Mouse (Mus musculus) heart, postnatal 25 days (tissue): ENCODE measurements around the gene Vmn1r58. TPM values are rescaled to one million over a fixed set of nuclear protein-coding genes. Genes with fewer than 3 reads are reported as not detected.
"Not testable (repeated sequence)": the region's sequence is repeated elsewhere in the genome, so short reads cannot be mapped to it uniquely, and the experiment has no call there.

Source experiments
- DNase-seq: peaks from one replicate; pipeline ENCODE4 v3.0.0; 2022; ENCODE audit warnings: low spot score
- intact Hi-C: fragments of 180-260 bp; cut with DNase I; formaldehyde crosslinking; loops from one replicate; pipeline ENCODE4 v1.15.1; 2025
- total RNA-seq, 2 experiments: library from RNA; stranded (reverse); gene quantifications; 2 replicates each; pipeline ENCODE4 v1.2.3; 2021

Gene Vmn1r58
- not detected for total RNA-seq

- intact Hi-C loops, DNase-seq: not testable (repeated sequence)
Observed at GRCm38 (mm10) chr7:5413296-5413695, at the start of gene Vmn1r58. Gene Vmn1r58, minus strand, starts transcription at chr7:5413396.

GRCm38 (mm10) chr7:5456674-5457073, 43.5 kb upstream of the Vmn1r58 start, which contains the start of gene Vmn1r59:
Gene Vmn1r59, minus strand, starts transcription at chr7:5456774.
- intact Hi-C loops = loop anchor here (5.0 to 10.0 kb wide), 2 partner anchors 224 to 242 kb away; partner anchors contain the start of gene Vmn1r57
- no peak for DNase-seq

GRCm38 (mm10) chr7:5454011-5454410, 40.8 kb upstream of the Vmn1r58 start:
- intact Hi-C loops = loop anchor here (10.0 kb wide), 1 partner anchor 239 kb away; the partner anchor contains the start of gene Vmn1r57
- not testable (repeated sequence) for DNase-seq

- DNase-seq = no peak
- intact Hi-C loops = no loop called here
Observed at GRCm38 (mm10) chr7:5448627-5449026, 35.4 kb upstream of the Vmn1r58 start.

- no peak for DNase-seq
- intact Hi-C loops = no loop called here
Observed at GRCm38 (mm10) chr7:5406201-5406600, 7.0 kb downstream of the Vmn1r58 start.

- intact Hi-C loops = loop anchor here (2.0 kb wide), 1 partner anchor 30 kb away; no protein-coding TSS in a partner anchor
- DNase-seq = no peak
Observed at GRCm38 (mm10) chr7:5366724-5367123, 46.5 kb downstream of the Vmn1r58 start.

GRCm38 (mm10) chr7:5363599-5363998, 49.6 kb downstream of the Vmn1r58 start:
- intact Hi-C loops = no loop called here
- no peak for DNase-seq

Other genes starting within 250 kb of the Vmn1r58 start
- gene Vmn1r56, start 216.6 kb downstream of the Vmn1r58 start, total RNA-seq = not detected
- gene Vmn1r57, start 194.9 kb downstream of the Vmn1r58 start, total RNA-seq = not detected
- not detected for gene Gm5065, start 62.9 kb downstream of the Vmn1r58 start, total RNA-seq
- not detected for gene Nlrp2, start 62.4 kb downstream of the Vmn1r58 start, total RNA-seq
- gene Vmn1r59, start 43.4 kb upstream of the Vmn1r58 start, total RNA-seq = not detected
- gene Vmn2r28, start 80.6 kb upstream of the Vmn1r58 start, total RNA-seq = not detected
- not detected for gene Vmn1r60, start 133.9 kb upstream of the Vmn1r58 start, total RNA-seq
- not detected for gene Vmn1r61, start 199.9 kb upstream of the Vmn1r58 start, total RNA-seq